Mouse (Mus musculus) cerebellum, adult 2 months (tissue): Measurements from ENCODE around the gene Gm1113.

Experiments
- CTCF ChIP-seq: fragments of 200-500 bp; IDR thresholded peaks from 2 replicates; pipeline ENCODE4 v1.5.1; 2011; ENCODE audit warnings: low read depth, mild to moderate bottlenecking, control low read depth, low read length, moderate library complexity, borderline replicate concordance; ENCODE audit not compliant: insufficient read depth
- POLR2A ChIP-seq: fragments of 200-500 bp; IDR thresholded peaks from 2 replicates; pipeline ENCODE4 v1.6.1; 2011; ENCODE audit warnings: low read length, control low read depth, borderline replicate concordance; ENCODE audit not compliant: insufficient read depth

DNA sequence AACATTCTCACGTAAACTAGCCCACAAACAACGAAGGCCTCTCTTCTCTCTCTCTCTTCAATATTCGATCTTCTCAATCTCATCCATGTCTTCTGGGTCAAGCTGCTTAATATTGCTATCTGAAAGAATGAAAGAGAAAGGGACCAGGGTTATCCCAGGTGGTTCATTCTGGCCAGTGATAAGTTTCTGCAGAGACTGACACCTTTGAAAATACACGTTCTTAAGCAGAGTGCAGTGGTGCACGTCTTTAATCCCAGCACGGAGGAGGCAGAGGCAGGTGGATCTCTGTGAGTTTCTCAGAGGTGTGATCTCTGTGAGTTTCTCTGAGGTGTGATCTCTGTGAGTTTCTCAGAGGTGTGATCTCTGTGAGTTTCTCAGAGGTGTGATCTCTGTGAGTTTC, 23.9 kb upstream of the Gm1113 start:
- TF ChIP-seq CTCF (no peak), POLR2A (no peak)
